10 mouse cellular contexts compared by ENCODE assay signal in genomic region chr16:75675871-75676270, GRCm38 (mm10).
A peak's percentile ranks its signal among the peaks of the same experiment; 100 is the strongest.
DNase-seq lines count a peak whose midpoint lies in the region; ATAC-seq lines count a peak whose summit lies in the region.
"Had no signal": no experiment of that assay in that cellular context is flagged by ENCODE, and none has a peak within 500 bp of the region (broad histone marks: within the 10 kb centered on the region; RNA-seq: fewer than 3 reads in every experiment).

No protein-coding gene starts in this region.

- no peak overlapping the region for H3K4me3 ChIP-seq in neural tube, embryonic 14.5 days (ENCODE audit: low read depth, low read length)
- no peak overlapping the region for H3K4me3 ChIP-seq in intestine, embryonic 16.5 days (ENCODE audit: low read length)
- H3K4me3 ChIP-seq: embryonic facial prominence, embryonic 12.5 days; lung, embryonic 15.5 days had no signal

- H3K36me3 ChIP-seq in neural tube, embryonic 14.5 days (ENCODE audit: control insufficient read depth, insufficient read depth, low read length): no peaks in the 10 kb centered on the region
- no peaks in the 10 kb centered on the region for H3K36me3 ChIP-seq in intestine, embryonic 16.5 days (ENCODE audit: control insufficient read depth, insufficient read depth, low read length)
- H3K36me3 ChIP-seq: embryonic facial prominence, embryonic 12.5 days; lung, embryonic 15.5 days had no signal

- ATAC-seq in neural tube, embryonic 14.5 days (ENCODE audit: low read depth): peak; percentile 74; the same call in 1 of the 2 replicates
- ATAC-seq in intestine, embryonic 16.5 days: no peak

- 60% methylated on average over 2 of the region's 2 CpGs for WGBS in neural tube, embryonic 14.5 days
- WGBS in intestine, embryonic 16.5 days: 64% methylated on average over 2 of the region's 2 CpGs

- 0 out of 2 replicates have a peak, but pooled peaks cover 3% of the 10 kb centered on the region for H3K4me1 ChIP-seq in neural tube, embryonic 14.5 days (ENCODE audit: control insufficient read depth, insufficient read depth, low read length)
- no peaks in the 10 kb centered on the region for H3K4me1 ChIP-seq in intestine, embryonic 16.5 days (ENCODE audit: control insufficient read depth, insufficient read depth, low read length)
- H3K4me1 ChIP-seq: lung, embryonic 15.5 days had no signal

- DNase-seq in heart, postnatal 10 days: peak; percentile 37 to 59
- no peak for DNase-seq in heart, adult 11 months
- DNase-seq in 3T3-L1 (ENCODE audit: low read depth, low spot score) (peak; percentile 86), MEL-GATA-1-ER (ENCODE audit: extremely low read depth, low read depth) (peak; percentile 41)
- DNase-seq in embryo, embryonic 11.5 days (ENCODE audit: low read depth, low spot score): peak; percentile 62
- DNase-seq in layer of hippocampus, adult 9-11 months: peak; percentile 16

- H3K27ac ChIP-seq in neural tube, embryonic 14.5 days (ENCODE audit: low read depth, low read length): no peak overlapping the region
- H3K27ac ChIP-seq in intestine, embryonic 16.5 days (ENCODE audit: low read length): no peak overlapping the region
- H3K27ac ChIP-seq: embryonic facial prominence, embryonic 12.5 days; lung, embryonic 15.5 days had no signal

- H3K27me3 ChIP-seq in neural tube, embryonic 14.5 days (ENCODE audit: control insufficient read depth, insufficient read depth, low read length): no peaks in the 10 kb centered on the region
- no peaks in the 10 kb centered on the region for H3K27me3 ChIP-seq in intestine, embryonic 16.5 days (replicated peaks; ENCODE audit: control insufficient read depth, insufficient read depth, low read length)
- H3K27me3 ChIP-seq: embryonic facial prominence, embryonic 12.5 days; lung, embryonic 15.5 days had no signal

- intact Hi-C loops in heart, postnatal 10 days (cut with DNase I): loop anchor here (1.0 to 10.0 kb wide), 2 partner anchors 699 to 1223 kb away; partner anchors contain the start of gene Nrip1

- no peak overlapping the region for H3K4me2 ChIP-seq in neural tube, embryonic 14.5 days (ENCODE audit: low read depth, low read length)
- H3K4me2 ChIP-seq in intestine, embryonic 16.5 days (ENCODE audit: low read depth, low read length): no peak overlapping the region
- H3K4me2 ChIP-seq: embryonic facial prominence, embryonic 12.5 days; lung, embryonic 15.5 days had no signal

- no peak overlapping the region for H3K9ac ChIP-seq in neural tube, embryonic 14.5 days (replicated peaks; ENCODE audit: low read depth, low read length)
- H3K9ac ChIP-seq in intestine, embryonic 16.5 days (ENCODE audit: low read depth, low read length): no peak overlapping the region
- H3K9ac ChIP-seq: embryonic facial prominence, embryonic 12.5 days; lung, embryonic 15.5 days had no signal

- no peaks in the 10 kb centered on the region for H3K9me3 ChIP-seq in neural tube, embryonic 14.5 days (ENCODE audit: control insufficient read depth, low read length)
- H3K9me3 ChIP-seq in intestine, embryonic 16.5 days (ENCODE audit: control insufficient read depth, low read length): no peaks in the 10 kb centered on the region
- H3K9me3 ChIP-seq: embryonic facial prominence, embryonic 12.5 days; lung, embryonic 15.5 days had no signal
